Mouse (Mus musculus) forebrain, embryonic 11.5 days (tissue): ENCODE data around the gene Csmd2. TPM values are rescaled to one million over a fixed set of nuclear protein-coding genes. Genes with fewer than 3 reads are reported as not detected.

ENCODE experiments used
- ATAC-seq: fragments of 200-750 bp; cut with Nextera tagmentation; replicated peaks from 2 replicates; pipeline ENCODE4 v1.8.0; 2017; ENCODE audit warnings: moderate TSS enrichment; ENCODE audit not compliant: low FRiP score
- DNase-seq: peaks from one replicate; pipeline ENCODE4 v3.0.0-alpha.2; 2017; ENCODE audit warnings: low spot score
- H3K27ac ChIP-seq: fragments of 300-500 bp; sonication (generic); 2 replicates; pipeline ENCODE4 v1.5.1; 2014; ENCODE audit warnings: low read depth, low read length
- H3K27me3 ChIP-seq: fragments of 300-500 bp; sonication (generic); 2 replicates; pipeline ENCODE4 v1.6.1; 2014; ENCODE audit warnings: mild to moderate bottlenecking, low read length, mixed read lengths; ENCODE audit not compliant: control insufficient read depth, insufficient read depth
- H3K36me3 ChIP-seq: fragments of 300-500 bp; sonication (generic); 2 replicates; pipeline ENCODE4 v1.6.1; 2014; ENCODE audit warnings: mild to moderate bottlenecking, low read length, moderate library complexity, mixed read lengths; ENCODE audit not compliant: control insufficient read depth, insufficient read depth
- H3K4me1 ChIP-seq: fragments of 300-500 bp; sonication (generic); replicated peaks from 2 replicates; pipeline ENCODE4 v1.6.1; 2014; ENCODE audit warnings: low read length, mixed read lengths; ENCODE audit not compliant: control insufficient read depth, insufficient read depth
- H3K4me2 ChIP-seq: fragments of 300-500 bp; sonication (generic); 2 replicates; pipeline ENCODE4 v1.6.1; 2014; ENCODE audit warnings: low read depth, mild to moderate bottlenecking, low read length, moderate library complexity, mixed read lengths; ENCODE audit not compliant: severe bottlenecking
- H3K4me3 ChIP-seq: fragments of 300-500 bp; sonication (generic); 2 replicates; pipeline ENCODE4 v1.5.1; 2014; ENCODE audit warnings: low read depth, low read length
- H3K9ac ChIP-seq: fragments of 300-500 bp; sonication (generic); 2 replicates; pipeline ENCODE4 v1.6.1; 2014; ENCODE audit warnings: low read length
- H3K9me3 ChIP-seq: fragments of 300-500 bp; sonication (generic); 2 replicates; pipeline ENCODE4 v1.6.1; 2016; ENCODE audit warnings: low read length, mixed read lengths; ENCODE audit not compliant: control insufficient read depth
- WGBS: fragments of 180-500 bp; shearing (Covaris S2); extraction: QIAGEN DNeasy Blood & Tissue Kit; methylation state at CpG from one replicate; pipeline ENCODE4 v1.1.7; 2014; 5-methylcytosine and 5-hydroxymethylcytosine counted together
- polyA plus RNA-seq: library from polyadenylated mRNA; unstranded; fragments of >200 nt; fragmentation: Nextera tagmentation; extraction: Ambion mirVana; gene quantifications from 2 replicates; pipeline ENCODE4 v1.2.1, GENCODE M21; 2014

Gene Csmd2
- polyA plus RNA-seq, 1 experiment from 2014 or later = 1.3 TPM

DNA sequence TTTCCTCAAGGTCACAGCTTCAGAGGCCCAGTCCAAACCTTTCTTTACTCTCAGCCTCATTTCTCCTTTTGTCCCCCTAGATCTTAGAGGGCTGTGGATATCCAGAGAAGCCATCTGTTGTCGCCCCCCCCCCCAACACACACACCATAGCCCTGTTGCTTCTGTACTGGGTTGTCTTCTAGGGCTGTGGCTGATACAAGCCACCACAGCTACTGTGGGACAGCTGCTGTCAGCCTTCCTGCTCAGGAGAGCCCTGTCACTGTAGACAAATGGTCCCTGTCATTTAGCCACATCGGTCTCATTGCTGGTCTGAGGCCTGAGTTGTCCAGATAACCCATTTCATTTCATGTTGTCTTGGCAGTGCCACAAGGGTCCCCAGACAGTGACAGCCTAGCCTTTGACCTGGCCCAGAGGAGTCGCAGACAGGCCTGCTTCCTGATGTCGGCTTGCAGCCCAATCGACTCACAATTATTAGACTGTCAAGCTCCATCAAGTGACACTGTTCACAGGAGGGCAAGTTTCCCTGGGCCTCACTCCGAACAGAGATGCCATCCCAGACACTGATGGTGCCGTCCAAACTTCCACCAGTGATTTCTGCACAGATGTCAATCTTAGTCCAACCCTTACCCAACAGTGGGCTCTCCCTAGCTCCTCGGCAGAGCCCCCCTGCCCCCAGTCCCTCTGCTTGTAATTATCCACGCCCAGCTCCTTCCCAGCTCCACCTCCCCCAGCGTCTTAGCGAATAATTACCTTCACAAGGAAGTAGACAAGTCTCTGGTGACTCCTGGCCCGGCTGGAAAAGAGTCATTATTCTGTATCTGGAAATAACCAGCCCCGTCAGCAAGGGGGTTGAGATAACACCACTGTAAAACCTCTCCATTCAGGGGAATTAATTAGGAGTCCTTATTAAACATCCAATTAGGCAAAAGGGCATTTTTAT is 240.0 kb downstream of the Csmd2 start:
- ATAC-seq (no peak), DNase-seq (no peak)
- Histone ChIP-seq H3K9me3 (no peaks in the 10 kb centered on the region), H3K27me3 (no peaks in the 10 kb centered on the region), H3K4me1 (no peaks in the 10 kb centered on the region), H3K36me3 (no peaks in the 10 kb centered on the region), H3K4me2 (no peak overlapping the region), H3K27ac (no peak overlapping the region), H3K9ac (no peak overlapping the region), H3K4me3 (no peak overlapping the region)
- 48% methylated on average over 13 of the region's 13 CpGs for WGBS

DNA sequence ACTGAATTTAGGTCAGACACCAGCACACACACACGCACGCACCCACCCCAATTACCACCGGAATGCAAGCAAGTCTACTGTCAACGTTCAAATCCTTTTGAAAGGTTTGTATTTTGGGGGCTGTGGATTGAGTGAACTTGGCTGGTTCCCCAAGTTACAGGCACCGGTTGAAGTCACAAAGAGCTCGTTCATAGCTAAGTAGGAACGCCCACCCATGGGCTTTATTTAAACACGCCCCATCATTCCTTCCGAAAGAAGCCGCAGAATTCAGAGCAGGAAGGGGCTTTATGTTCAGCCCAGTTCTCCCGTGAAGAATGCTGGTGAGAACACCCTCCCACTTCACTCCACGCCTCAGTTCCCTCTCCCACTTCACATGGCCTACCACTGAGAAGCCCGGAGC is 245.8 kb downstream of the Csmd2 start:
- Histone ChIP-seq H3K27me3 (no peaks in the 10 kb centered on the region), H3K4me1 (no peaks in the 10 kb centered on the region), H3K4me2 (no peak overlapping the region), H3K9ac (no peak overlapping the region), H3K4me3 (no peak overlapping the region), H3K36me3 (no peaks in the 10 kb centered on the region), H3K27ac (no peak overlapping the region), H3K9me3 (no peaks in the 10 kb centered on the region)
- ATAC-seq (no peak), DNase-seq (no peak)
- WGBS = 85% methylated on average over 13 of the region's 13 CpGs

DNA sequence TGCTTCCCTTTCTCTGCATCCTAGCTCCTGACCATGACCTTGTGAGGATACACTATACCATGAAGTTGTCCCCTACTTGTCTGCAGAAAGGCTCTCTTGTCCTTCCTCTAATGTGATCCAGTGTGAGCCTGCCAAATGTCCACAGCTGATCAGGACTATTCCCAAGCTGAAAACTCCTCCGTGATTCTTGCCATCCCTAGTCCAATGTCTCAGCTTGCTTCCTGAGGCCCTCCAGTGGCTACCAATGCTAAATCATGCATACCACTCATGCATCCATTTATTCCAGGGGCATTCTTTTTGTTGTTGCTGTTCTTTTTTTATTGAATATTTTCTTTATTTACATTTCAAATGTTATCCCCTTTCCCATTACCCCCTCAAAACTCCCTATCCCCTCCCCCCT is 251.5 kb downstream of the Csmd2 start:
- no peak overlapping the region for H3K27ac ChIP-seq
- H3K4me3 ChIP-seq = no peak overlapping the region
- H3K27me3 ChIP-seq = no peaks in the 10 kb centered on the region
- no peak for ATAC-seq
- no peaks in the 10 kb centered on the region for H3K9me3 ChIP-seq
- no peak overlapping the region for H3K9ac ChIP-seq
- 71% methylated on average over 1 of the region's 1 CpGs for WGBS
- no peak overlapping the region for H3K4me2 ChIP-seq
- no peaks in the 10 kb centered on the region for H3K36me3 ChIP-seq
- DNase-seq = no peak
- peaks cover 5% of the 10 kb centered on the region; the same call in 1 of the 2 replicates for H3K4me1 ChIP-seq

DNA sequence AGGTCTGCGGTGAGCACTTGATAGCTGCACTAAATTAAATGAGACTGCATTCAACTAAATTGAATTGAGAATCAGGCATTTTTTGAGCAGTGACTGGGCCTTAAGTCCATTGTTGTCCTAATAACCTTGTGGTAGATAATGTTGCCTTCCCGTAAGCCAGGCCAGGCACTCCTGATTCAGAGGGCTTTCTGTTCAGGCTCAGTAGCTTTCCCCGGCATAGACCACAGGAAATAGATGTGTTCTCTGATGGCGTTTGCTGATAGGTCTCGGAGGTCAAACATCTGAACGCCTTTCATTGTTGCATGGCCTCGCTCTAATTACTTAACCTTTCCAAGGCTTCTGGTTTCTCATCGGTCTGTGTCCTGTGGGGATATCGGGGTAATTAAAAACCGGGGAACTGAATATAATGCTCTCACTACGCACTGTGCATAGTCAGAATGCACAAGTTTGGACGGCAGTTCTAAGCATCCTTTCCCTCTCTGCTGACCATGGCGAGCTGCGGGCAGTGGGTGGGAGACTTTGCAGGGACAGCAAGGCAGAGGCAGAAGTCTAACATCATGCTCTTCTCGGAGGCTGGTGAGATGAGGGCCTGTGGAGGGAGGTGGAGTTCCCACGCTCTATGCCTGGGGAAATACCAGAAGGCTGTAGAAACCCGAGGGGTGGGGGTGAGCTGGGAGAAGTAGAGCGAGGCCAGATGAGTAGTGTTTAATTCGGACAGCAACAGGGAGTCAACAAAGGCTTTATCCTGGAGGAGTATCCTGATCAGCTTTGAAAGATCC is 253.6 kb downstream of the Csmd2 start:
- H3K9me3 ChIP-seq = no peaks in the 10 kb centered on the region
- H3K4me1 ChIP-seq = peaks cover 5% of the 10 kb centered on the region; the same call in 1 of the 2 replicates
- H3K4me2 ChIP-seq = no peak overlapping the region
- WGBS = 5% methylated on average over 19 of the region's 19 CpGs
- no peak overlapping the region; the same call in 1 of the 2 replicates for H3K9ac ChIP-seq
- DNase-seq (no peak), ATAC-seq (no peak)
- H3K36me3 ChIP-seq = no peaks in the 10 kb centered on the region
- no peak overlapping the region for H3K4me3 ChIP-seq
- no peak overlapping the region for H3K27ac ChIP-seq
- no peaks in the 10 kb centered on the region for H3K27me3 ChIP-seq

DNA sequence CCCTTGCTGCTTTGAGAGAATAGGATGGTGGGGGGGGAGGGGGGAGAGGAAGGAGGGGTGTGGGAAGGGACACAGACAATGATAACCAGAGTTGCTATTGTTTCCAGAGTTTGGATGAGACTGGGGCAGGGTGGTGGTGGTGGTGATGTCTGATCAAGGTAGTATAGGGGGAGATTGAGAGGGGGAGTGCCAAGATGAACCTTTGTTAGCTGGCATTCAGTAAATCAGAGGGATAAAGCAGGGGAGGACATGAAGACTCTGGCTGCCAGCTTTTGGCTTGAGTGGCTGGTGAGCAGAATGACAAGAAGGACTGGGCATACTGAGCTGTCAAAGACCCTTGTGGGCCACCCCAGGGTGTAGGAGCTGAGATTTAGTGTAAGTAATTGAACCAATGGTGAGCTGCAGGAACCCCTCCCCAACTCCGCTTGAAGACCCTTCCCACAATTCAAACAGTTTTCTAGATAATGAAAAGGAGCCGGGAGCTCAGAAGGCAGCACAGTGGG is 254.2 kb downstream of the Csmd2 start:
- H3K9ac ChIP-seq = no peak overlapping the region
- H3K9me3 ChIP-seq = no peaks in the 10 kb centered on the region
- no peak overlapping the region for H3K4me3 ChIP-seq
- H3K27me3 ChIP-seq = no peaks in the 10 kb centered on the region
- 25% methylated on average over 2 of the region's 2 CpGs for WGBS
- DNase-seq = no peak
- no peaks in the 10 kb centered on the region for H3K36me3 ChIP-seq
- ATAC-seq = no peak
- no peak overlapping the region for H3K27ac ChIP-seq
- H3K4me1 ChIP-seq = peaks cover 5% of the 10 kb centered on the region; the same call in 1 of the 2 replicates
- no peak overlapping the region for H3K4me2 ChIP-seq

DNA sequence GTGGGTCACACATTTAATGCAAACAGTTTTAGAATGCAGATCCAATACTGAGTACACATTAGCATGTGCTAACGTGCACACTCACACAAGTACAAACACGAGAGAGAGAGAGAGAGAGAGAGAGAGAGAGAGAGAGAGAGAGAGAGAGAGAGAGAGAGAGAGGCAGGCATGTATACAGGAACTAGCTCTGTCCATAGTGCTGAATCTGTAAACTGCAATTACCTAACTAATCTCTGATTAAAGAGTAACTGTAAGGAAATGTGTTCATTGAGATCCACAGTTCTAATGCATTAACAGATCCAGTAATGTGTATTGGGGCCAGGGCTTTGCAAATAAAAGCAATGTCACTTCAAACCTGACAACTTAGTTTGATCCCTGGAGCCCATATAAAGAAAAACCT is 257.5 kb downstream of the Csmd2 start:
- H3K36me3 ChIP-seq = no peaks in the 10 kb centered on the region
- no peaks in the 10 kb centered on the region for H3K9me3 ChIP-seq
- no peaks in the 10 kb centered on the region for H3K27me3 ChIP-seq
- DNase-seq = no peak
- no peak overlapping the region for H3K4me3 ChIP-seq
- no peak overlapping the region for H3K4me2 ChIP-seq
- H3K27ac ChIP-seq = no peak overlapping the region
- WGBS = 39% methylated on average over 2 of the region's 2 CpGs
- H3K9ac ChIP-seq = no peak overlapping the region
- no peak for ATAC-seq
- H3K4me1 ChIP-seq = peaks cover 5% of the 10 kb centered on the region; the same call in 1 of the 2 replicates

DNA sequence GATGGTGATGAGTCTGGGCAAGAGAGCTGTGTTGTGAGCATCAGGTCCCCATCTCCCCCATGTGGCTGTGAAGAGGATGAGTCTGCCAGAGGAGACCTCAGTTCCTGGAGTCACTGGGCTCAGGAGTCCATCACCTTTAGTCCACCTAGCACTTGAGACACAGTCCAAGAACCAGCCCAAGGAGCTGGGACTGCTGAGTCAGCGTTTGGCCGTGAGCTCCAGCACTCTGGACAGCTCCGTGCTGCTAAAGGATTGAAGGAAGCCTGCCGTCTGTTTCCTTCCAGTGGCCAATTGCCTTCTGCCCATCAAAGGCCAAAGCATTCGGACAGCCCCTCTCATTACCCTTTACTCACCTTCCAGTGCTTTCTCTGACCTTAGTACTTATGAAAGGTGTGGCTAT is 261.0 kb downstream of the Csmd2 start:
- no peaks in the 10 kb centered on the region for H3K27me3 ChIP-seq
- H3K4me3 ChIP-seq = no peak overlapping the region
- H3K36me3 ChIP-seq = no peaks in the 10 kb centered on the region
- no peak overlapping the region for H3K9ac ChIP-seq
- H3K4me2 ChIP-seq = no peak overlapping the region
- H3K9me3 ChIP-seq = no peaks in the 10 kb centered on the region
- H3K27ac ChIP-seq = no peak overlapping the region
- whole genome bisulfite sequencing = 17% methylated on average over 5 of the region's 5 CpGs
- DNase-seq (peak; percentile 69), ATAC-seq (no peak)
- H3K4me1 ChIP-seq = no peaks in the 10 kb centered on the region

DNA sequence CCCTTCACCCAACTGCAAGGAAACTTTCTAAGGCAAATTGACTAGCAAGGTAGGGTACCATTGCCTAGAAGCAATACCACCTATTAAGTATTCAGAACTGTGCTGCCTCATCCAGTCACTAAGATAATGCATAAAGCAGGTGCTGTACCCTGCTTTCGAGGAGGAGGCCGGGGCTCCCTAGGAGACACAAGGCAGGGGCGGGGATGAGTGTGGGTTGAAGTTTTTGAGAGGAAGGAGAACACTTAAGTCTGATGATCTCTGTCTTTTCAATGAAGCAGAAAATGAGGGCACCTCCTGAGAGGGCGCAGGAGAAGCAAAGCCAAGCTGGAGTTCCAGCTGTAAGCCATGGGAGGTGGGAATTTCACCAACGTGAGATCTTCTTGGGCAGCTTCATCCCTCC is 271.6 kb downstream of the Csmd2 start:
- no peak overlapping the region for H3K27ac ChIP-seq

More for the DNA sequence above, 271.6 kb downstream of the Csmd2 start:
- 90% methylated on average over 5 of the region's 5 CpGs for WGBS
- DNase-seq (no peak), ATAC-seq (no peak)
- H3K4me1 ChIP-seq = no peaks in the 10 kb centered on the region
- no peak overlapping the region for H3K4me3 ChIP-seq
- H3K9ac ChIP-seq = no peak overlapping the region
- H3K4me2 ChIP-seq = no peak overlapping the region
- no peaks in the 10 kb centered on the region for H3K9me3 ChIP-seq
- H3K36me3 ChIP-seq = no peaks in the 10 kb centered on the region
- H3K27me3 ChIP-seq = no peaks in the 10 kb centered on the region
